Mouse (Mus musculus): Measurements from ENCODE around the gene Stxbp1.

GRCm38 (mm10) chr2:32881723-32882122 is 34.7 kb upstream of the Stxbp1 start:
- no peak for TF ChIP-seq CTCF (IDR thresholded peaks at IDR 0.05; ENCODE audit: insufficient read depth, low read depth, low read length)
- TF ChIP-seq POLR2A (IDR thresholded peaks at IDR 0.05; ENCODE audit: insufficient read depth, low read depth, low read length), result no peak
